8 mouse cellular contexts compared by ENCODE assay signal in the genomic region with DNA sequence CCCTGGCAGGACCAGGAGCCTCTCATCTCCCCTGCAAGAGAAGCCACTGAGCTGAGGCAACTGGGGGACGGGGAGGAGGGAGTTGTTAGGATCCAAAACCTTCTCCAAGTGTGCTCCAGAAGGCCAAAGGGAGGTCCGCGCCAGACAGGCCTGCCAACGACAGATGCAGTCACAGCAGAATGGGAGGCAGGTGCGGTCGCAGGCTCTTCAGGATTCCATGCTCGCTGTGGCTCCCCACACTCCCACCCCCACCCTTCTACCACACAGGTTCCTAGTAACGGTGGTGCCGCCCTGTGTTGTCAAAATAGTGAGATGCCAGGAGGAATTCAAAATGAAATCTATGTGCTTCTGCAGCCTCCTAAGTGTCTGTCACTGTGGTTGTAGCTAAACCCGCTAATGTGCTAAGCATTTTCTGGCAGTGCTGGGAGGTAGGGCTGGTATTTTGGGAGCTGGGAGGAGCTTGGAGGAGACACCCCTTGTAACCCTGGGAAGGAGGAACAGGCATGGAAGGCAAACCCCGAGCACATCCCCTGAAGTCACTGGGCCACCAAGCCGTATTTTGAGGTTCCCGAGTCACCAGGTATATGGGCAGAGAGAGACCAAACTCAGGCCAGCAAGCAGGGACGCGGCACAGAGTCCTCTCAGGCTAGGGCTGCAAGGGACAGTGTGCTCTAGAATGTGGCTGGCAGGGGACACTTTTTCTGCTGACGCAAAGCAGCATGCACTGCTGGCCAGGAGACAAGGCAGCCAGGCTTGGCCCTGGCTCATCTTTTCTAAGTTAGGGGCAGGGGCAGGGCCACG.
DNase-seq lines count a peak whose midpoint lies in the region; ATAC-seq lines count a peak whose summit lies in the region.

No protein-coding gene starts in this region.

- peak; percentile 6 for DNase-seq in lung, postnatal 14 days
- no peak for DNase-seq in lung, postnatal 4 days
- peak; percentile 90 to 91 for DNase-seq in cerebellum, postnatal 25 days
- peak; percentile 52 to 72 for DNase-seq in heart, adult 9 months (ENCODE audit: low spot score in 2 of 2)
- peak; percentile 44 to 67 for DNase-seq in layer of hippocampus, postnatal 36 days
- DNase-seq in spleen, postnatal 10 days (ENCODE audit: low spot score in 2 of 2) = no peak
- DNase-seq in embryo, embryonic 11 days = no peak

- ATAC-seq in granulocyte monocyte progenitor cell, adult 5-6 weeks (replicated peaks; ENCODE audit: poor library complexity, severe bottlenecking) = no peak

Comparison
In these comparisons a context has a peak if more than half of its experiments do, and no peak if none do; other contexts are left out.
1. DNase-seq: peak in lung, postnatal 14 days (single experiment), cerebellum, postnatal 25 days (2 of 2), heart, adult 9 months (2 of 2) and layer of hippocampus, postnatal 36 days (2 of 2); none in lung, postnatal 4 days (0 of 2), spleen, postnatal 10 days (0 of 2) and embryo, embryonic 11 days (single experiment).